Mouse (Mus musculus) cerebellum, postnatal 14 days (tissue): ENCODE data around the gene Osgep.
A peak's percentile ranks its signal among the peaks of the same experiment; 100 is the strongest.
"Not testable (repeated sequence)": the region's sequence is repeated elsewhere in the genome, so short reads cannot be mapped to it uniquely, and the experiment has no call there.

Experiments
- DNase-seq, 2 experiments: peaks; one replicate each; pipeline ENCODE4 v3.0.0; 2021; ENCODE audit warnings: mixed read lengths in 2 of 2

Gene Osgep

GRCm38 (mm10) chr14:50931493-50932020, 6.9 kb upstream of the Osgep start:
- DNase-seq = no peak

- peak; percentile 99 for DNase-seq
Observed at GRCm38 (mm10) chr14:50930754-50931492, 6.2 kb upstream of the Osgep start, which contains the start of the genes Pip4p1 and Pnp. Pip4p1 (minus strand) TSS chr14:50930856. Pnp (plus strand) TSS chr14:50931082.

GRCm38 (mm10) chr14:50930377-50930753, 5.7 kb upstream of the Osgep start:
- peak in 1 of 2 experiments; percentile 83 for DNase-seq

- no peak for DNase-seq
Observed at GRCm38 (mm10) chr14:50929951-50930350, 5.3 kb upstream of the Osgep start.

GRCm38 (mm10) chr14:50927366-50927765, 2.7 kb upstream of the Osgep start:
- no peak for DNase-seq

- DNase-seq = peak in 1 of 2 experiments; percentile 33
Observed at GRCm38 (mm10) chr14:50925111-50925920, 623 bp upstream of the Osgep start.

GRCm38 (mm10) chr14:50923437-50923836, 1.3 kb downstream of the Osgep start:
- not testable (repeated sequence) for DNase-seq

GRCm38 (mm10) chr14:50911356-50911755, 13.3 kb downstream of the Osgep start:
- DNase-seq = no peak

GRCm38 (mm10) chr14:50908126-50908525, 16.6 kb downstream of the Osgep start:
- no peak for DNase-seq

GRCm38 (mm10) chr14:50905327-50905726, 19.4 kb downstream of the Osgep start:
- DNase-seq = not testable (repeated sequence)

- no peak for DNase-seq
Observed at GRCm38 (mm10) chr14:50904828-50905129, 19.9 kb downstream of the Osgep start.

- peak; percentile 70 to 76 for DNase-seq
Observed at GRCm38 (mm10) chr14:50903973-50904827, 20.5 kb downstream of the Osgep start.

GRCm38 (mm10) chr14:50897992-50898391, 26.7 kb downstream of the Osgep start:
- not testable (repeated sequence) for DNase-seq

- peak; percentile 31 to 43 for DNase-seq
Observed at GRCm38 (mm10) chr14:50897374-50897765, 27.3 kb downstream of the Osgep start, which contains the start of gene Klhl33. Klhl33 (minus strand) TSS chr14:50897507.

GRCm38 (mm10) chr14:50896747-50897373, 27.8 kb downstream of the Osgep start:
- peak; percentile 63 to 69 for DNase-seq

GRCm38 (mm10) chr14:50895985-50896746, 28.5 kb downstream of the Osgep start:
- DNase-seq = peak; percentile 67 to 75

GRCm38 (mm10) chr14:50895407-50895806, 29.3 kb downstream of the Osgep start:
- peak; percentile 16 to 29 for DNase-seq

- DNase-seq = peak; percentile 41 to 55
Observed at GRCm38 (mm10) chr14:50892541-50893459, 31.9 kb downstream of the Osgep start.

- no peak for DNase-seq
Observed at GRCm38 (mm10) chr14:50892091-50892490, 32.6 kb downstream of the Osgep start.

- no peak for DNase-seq
Observed at GRCm38 (mm10) chr14:50891621-50892020, 33.1 kb downstream of the Osgep start.
